Mouse (Mus musculus) ZHBTc4 (cell line): ENCODE results near the gene Ubxn11.

Experiments used
- DNase-seq: peaks from one replicate; pipeline ENCODE4 v3.0.0-alpha.2; 2011; ENCODE audit warnings: low read depth, low spot score

Ubxn11 gene

GRCm38 (mm10) chr4:134101979-134102741 is at the start of gene Ubxn11:
TSS of gene Ubxn11 (plus strand) at chr4:134102570.
- DNase-seq: peak; percentile 96

GRCm38 (mm10) chr4:134053538-134053937 is 48.8 kb upstream of the Ubxn11 start, which contains the start of gene Zfp683:
TSS of gene Zfp683 (plus strand) at chr4:134053838.
- DNase-seq: no peak

- no peak for DNase-seq
Measured at GRCm38 (mm10) chr4:134058166-134058715, 44.1 kb upstream of the Ubxn11 start.

GRCm38 (mm10) chr4:134058908-134059307 is 43.5 kb upstream of the Ubxn11 start:
- no peak for DNase-seq

- no peak for DNase-seq
Measured at GRCm38 (mm10) chr4:134060135-134060865, 42.1 kb upstream of the Ubxn11 start, which contains the start of gene Crybg2. TSS of gene Crybg2 (plus strand) at chr4:134060815.

GRCm38 (mm10) chr4:134061166-134061830 is 41.1 kb upstream of the Ubxn11 start:
- DNase-seq: peak; percentile 79

- peak; percentile 58 for DNase-seq
Measured at GRCm38 (mm10) chr4:134061944-134062446, 40.4 kb upstream of the Ubxn11 start.

GRCm38 (mm10) chr4:134062561-134062960 is 39.8 kb upstream of the Ubxn11 start:
- no peak for DNase-seq

GRCm38 (mm10) chr4:134065431-134066004 is 36.9 kb upstream of the Ubxn11 start:
- no peak for DNase-seq

GRCm38 (mm10) chr4:134067383-134067782 is 35.0 kb upstream of the Ubxn11 start:
- DNase-seq: no peak

- DNase-seq: peak; percentile 57
Measured at GRCm38 (mm10) chr4:134067833-134068544, 34.4 kb upstream of the Ubxn11 start.

GRCm38 (mm10) chr4:134068793-134069580 is 33.4 kb upstream of the Ubxn11 start:
- peak; percentile 76 for DNase-seq

- DNase-seq: peak; percentile 96
Measured at GRCm38 (mm10) chr4:134078694-134079093, 23.7 kb upstream of the Ubxn11 start.

GRCm38 (mm10) chr4:134080674-134081073 is 21.7 kb upstream of the Ubxn11 start:
- no peak for DNase-seq

GRCm38 (mm10) chr4:134081730-134082386 is 20.5 kb upstream of the Ubxn11 start:
- peak; percentile 99 for DNase-seq

- no peak for DNase-seq
Measured at GRCm38 (mm10) chr4:134082460-134082859, 19.9 kb upstream of the Ubxn11 start.

GRCm38 (mm10) chr4:134084999-134085398 is 17.4 kb upstream of the Ubxn11 start:
- DNase-seq: peak; percentile 86

- DNase-seq: peak; percentile 72
Measured at GRCm38 (mm10) chr4:134087412-134087811, 15.0 kb upstream of the Ubxn11 start.

- no peak for DNase-seq
Measured at GRCm38 (mm10) chr4:134089029-134089428, 13.3 kb upstream of the Ubxn11 start.
